Mouse (Mus musculus) cortical plate, adult 2 months (tissue): Measurements from ENCODE around the gene Zfp94.

Source experiments
- CTCF ChIP-seq: fragments of 200-500 bp; IDR thresholded peaks from 2 replicates; pipeline ENCODE4 v1.5.1; 2011; ENCODE audit warnings: mild to moderate bottlenecking, control low read depth, low read length; ENCODE audit not compliant: insufficient read depth; ENCODE audit errors: extremely low read depth
- POLR2A ChIP-seq: fragments of 200-500 bp; IDR thresholded peaks from 2 replicates; pipeline ENCODE4 v1.6.1; 2011; ENCODE audit warnings: mild to moderate bottlenecking, low read length, control low read depth; ENCODE audit not compliant: insufficient read depth; ENCODE audit errors: extremely low read depth

DNA sequence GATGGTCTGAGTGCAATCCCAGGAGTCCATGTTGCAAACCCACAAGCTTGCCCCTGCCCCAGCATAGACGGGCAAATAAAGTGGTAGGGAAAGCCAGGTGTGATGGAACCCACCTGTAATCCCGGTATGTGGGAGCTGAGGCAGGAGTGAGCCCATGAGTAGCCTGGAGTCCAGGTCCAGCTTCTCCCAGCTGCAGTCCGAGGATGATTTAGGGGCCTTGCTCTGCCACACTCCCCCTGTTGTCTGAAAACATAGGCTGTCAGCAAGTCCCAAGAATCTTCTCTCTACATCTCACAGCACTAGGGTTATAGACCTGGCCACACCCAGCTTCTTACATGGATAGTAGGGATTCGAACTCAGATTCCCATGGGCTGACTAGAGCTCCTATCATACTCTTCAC is 29.6 kb downstream of the Zfp94 start:
- TF ChIP-seq POLR2A (no peak), CTCF (no peak)
